ENCODE assay signal across 21 mouse cellular contexts in genomic region chr19:31506296-31506695, GRCm38 (mm10).
DNase-seq lines count a peak whose midpoint lies in the region; ATAC-seq and TF ChIP-seq lines count a peak whose summit lies in the region.
"Had no signal": no experiment of that assay in that cellular context is flagged by ENCODE, and none has a peak within 500 bp of the region (broad histone marks: within the 10 kb centered on the region; RNA-seq: fewer than 3 reads in every experiment).

No protein-coding gene starts in this region.

- no peaks in the 10 kb centered on the region for H3K36me3 ChIP-seq in embryonic facial prominence, embryonic 11.5 days (replicated peaks; ENCODE audit: control insufficient read depth, insufficient read depth, low read depth, low read length)
- no peaks in the 10 kb centered on the region for H3K36me3 ChIP-seq in embryonic facial prominence, embryonic 10.5 days (replicated peaks)
- H3K36me3 ChIP-seq: embryonic facial prominence, embryonic 15.5 days; hindbrain, embryonic 12.5 days had no signal

- no peak overlapping the region for H3K9ac ChIP-seq in embryonic facial prominence, embryonic 11.5 days (replicated peaks; ENCODE audit: low read length)
- H3K9ac ChIP-seq: embryonic facial prominence, embryonic 15.5 days; hindbrain, embryonic 12.5 days had no signal

- TF ChIP-seq CTCF in brain, embryonic 14.5 days (IDR thresholded peaks at IDR 0.05; ENCODE audit: borderline replicate concordance, extremely low read depth, insufficient read depth, insufficient read length) = no peak
- TF ChIP-seq CTCF in embryonic fibroblast, embryonic 13.5 days (IDR thresholded peaks at IDR 0.05; ENCODE audit: borderline replicate concordance, insufficient read depth, low read length) = no peak

- no peaks in the 10 kb centered on the region for H3K27me3 ChIP-seq in embryonic facial prominence, embryonic 11.5 days (ENCODE audit: control insufficient read depth, insufficient read depth, low read length)
- no peaks in the 10 kb centered on the region for H3K27me3 ChIP-seq in embryonic facial prominence, embryonic 10.5 days (replicated peaks; ENCODE audit: low read depth, poor library complexity, severe bottlenecking)
- H3K27me3 ChIP-seq: embryonic facial prominence, embryonic 15.5 days; hindbrain, embryonic 12.5 days had no signal

- H3K27ac ChIP-seq in embryonic facial prominence, embryonic 11.5 days (replicated peaks; ENCODE audit: low read depth, low read length) = no peak overlapping the region
- no peak overlapping the region for H3K27ac ChIP-seq in embryonic facial prominence, embryonic 10.5 days (replicated peaks)
- H3K27ac ChIP-seq in embryonic fibroblast, embryonic 13.5 days (ENCODE audit: insufficient read depth, low read length) = peak overlapping the region; percentile 62
- H3K27ac ChIP-seq: embryonic facial prominence, embryonic 15.5 days; hindbrain, embryonic 12.5 days had no signal

- no peak for TF ChIP-seq POLR2A in brain, embryonic 14.5 days (IDR thresholded peaks at IDR 0.05; ENCODE audit: borderline replicate concordance, extremely low read depth, insufficient read depth, insufficient read length, poor library complexity, severe bottlenecking)
- TF ChIP-seq POLR2A in embryonic fibroblast, embryonic 13.5 days (IDR thresholded peaks at IDR 0.05; ENCODE audit: low read depth, low read length) = no peak

- no peaks in the 10 kb centered on the region for H3K9me3 ChIP-seq in embryonic facial prominence, embryonic 11.5 days (replicated peaks; ENCODE audit: control insufficient read depth, low read length)
- H3K9me3 ChIP-seq in embryonic facial prominence, embryonic 10.5 days = no peaks in the 10 kb centered on the region
- H3K9me3 ChIP-seq: embryonic facial prominence, embryonic 15.5 days; hindbrain, embryonic 12.5 days had no signal

- no peak for ATAC-seq in embryonic facial prominence, embryonic 11.5 days (replicated peaks; ENCODE audit: insufficient number of reproducible peaks, low FRiP score, low TSS enrichment, low read depth)
- ATAC-seq: forebrain, embryonic 16.5 days; hindbrain, embryonic 16.5 days; inflammation-experienced regulatory T-cells, adult 6 months; intestine, postnatal 0 days had no signal

- peak; percentile 84 for DNase-seq in embryonic facial prominence, embryonic 11.5 days (ENCODE audit: low spot score)
- DNase-seq in embryonic facial prominence, embryonic 10.5 days (ENCODE audit: low spot score) = no peak
- peak; percentile 16 for DNase-seq in 3T3-L1 (ENCODE audit: low read depth, low spot score)
- peak; percentile 5 for DNase-seq in brain, embryonic 14.5 days (ENCODE audit: low read depth)
- DNase-seq in right cerebral cortex, adult 2 months (ENCODE audit: low spot score in 2 of 2) = no peak
- DNase-seq in adrenal gland, adult (ENCODE audit: inconsistent age in 2 of 2, low spot score in 1 of 2) = no peak
- DNase-seq: adrenal gland, postnatal 14 days; cerebellum, adult 2 months; cerebellum, postnatal 10 days; gastrocnemius, postnatal 36 days; heart, adult 11 months; heart, postnatal 10 days; heart, postnatal 4 days; kidney, adult 8-10 months had no signal

- WGBS in embryonic facial prominence, embryonic 11.5 days = 48% methylated on average over 2 of the region's 2 CpGs
- WGBS in embryonic facial prominence, embryonic 10.5 days = 59% methylated on average over 2 of the region's 2 CpGs

- no peaks in the 10 kb centered on the region for H3K4me1 ChIP-seq in embryonic facial prominence, embryonic 11.5 days (ENCODE audit: control insufficient read depth, insufficient read depth, low read length)
- H3K4me1 ChIP-seq in embryonic facial prominence, embryonic 10.5 days = no peaks in the 10 kb centered on the region
- H3K4me1 ChIP-seq in embryonic fibroblast, embryonic 13.5 days (ENCODE audit: control insufficient read depth, insufficient read depth, low read length) = peaks cover 2% of the 10 kb centered on the region
- H3K4me1 ChIP-seq: hindbrain, embryonic 12.5 days had no signal

- no peak overlapping the region for H3K4me2 ChIP-seq in embryonic facial prominence, embryonic 11.5 days (ENCODE audit: low read depth, low read length)
- H3K4me2 ChIP-seq: embryonic facial prominence, embryonic 15.5 days; hindbrain, embryonic 12.5 days had no signal

- no peak overlapping the region for H3K4me3 ChIP-seq in embryonic facial prominence, embryonic 11.5 days (ENCODE audit: low read depth, low read length)
- no peak overlapping the region for H3K4me3 ChIP-seq in embryonic facial prominence, embryonic 10.5 days
- no peak overlapping the region for H3K4me3 ChIP-seq in embryonic fibroblast, embryonic 13.5 days (ENCODE audit: insufficient read depth, low read length)
- H3K4me3 ChIP-seq: embryonic facial prominence, embryonic 15.5 days; hindbrain, embryonic 12.5 days had no signal

Comparison
In these comparisons a context has a peak if more than half of its experiments do, and no peak if none do; other contexts are left out.
1. DNase-seq: peak in embryonic facial prominence, embryonic 11.5 days (single experiment), 3T3-L1 (single experiment) and brain, embryonic 14.5 days (single experiment); none in embryonic facial prominence, embryonic 10.5 days (single experiment), right cerebral cortex, adult 2 months (0 of 2) and adrenal gland, adult (0 of 2).